Mouse (Mus musculus) MEL (cell line): ENCODE measurements at regions not wholly inside any gene's neighbourhood (a gene's known extent, or its start where the extent isn't known, plus 50 kb on each side); places are given as distances from the start of the nearest gene placed in this dataset.

Experiments
- DNase-seq: peaks from one replicate; pipeline ENCODE4 v3.0.0; 2011; ENCODE audit warnings: low read depth, low spot score
- H3K27ac ChIP-seq: 2 replicates; pipeline ENCODE4 v1.5.1; 2012; ENCODE audit warnings: low read depth, mild to moderate bottlenecking, control low read depth, low read length, moderate library complexity; ENCODE audit not compliant: control insufficient read depth
- H3K27me3 ChIP-seq, 2 experiments: fragments of 150-350 bp in 1 of 2; sonication (generic) in 1 of 2; 2 replicates each; pipeline ENCODE4 v1.6.1; 2012; ENCODE audit warnings: low read length in 2 of 2, mild to moderate bottlenecking in 2 of 2, improper control_type of control experiment in 1 of 2, moderate library complexity in 1 of 2; ENCODE audit not compliant: insufficient read depth in 2 of 2, control insufficient read depth in 1 of 2
- H3K36me3 ChIP-seq, 2 experiments: 2 replicates each; pipeline ENCODE4 v1.6.1; 2012 to 2014; ENCODE audit warnings: low read length in 2 of 2, improper control_type of control experiment in 1 of 2, inconsistent platforms in 1 of 2, mild to moderate bottlenecking in 1 of 2; ENCODE audit not compliant: insufficient read depth in 2 of 2, control insufficient read depth in 1 of 2
- H3K4me1 ChIP-seq, 2 experiments: fragments of 150-350 bp in 1 of 2; sonication (generic) in 1 of 2; 2 replicates each; pipeline ENCODE4 v1.6.1; 2012; ENCODE audit warnings: low read length in 2 of 2, improper control_type of control experiment in 1 of 2, mild to moderate bottlenecking in 1 of 2; ENCODE audit not compliant: insufficient read depth in 2 of 2, control insufficient read depth in 1 of 2
- H3K4me3 ChIP-seq, 2 experiments: fragments of 150-350 bp in 1 of 2; sonication (generic) in 1 of 2; 2 replicates each; pipeline ENCODE4 v1.5.1; 2012; ENCODE audit warnings: low read depth in 2 of 2, low read length in 2 of 2, mild to moderate bottlenecking in 2 of 2, moderate library complexity in 2 of 2, control low read depth in 1 of 2, improper control_type of control experiment in 1 of 2; ENCODE audit not compliant: control insufficient read depth in 1 of 2, insufficient read depth in 1 of 2
- H3K79me2 ChIP-seq: 2 replicates; pipeline ENCODE4 v1.6.1; 2012; ENCODE audit warnings: mild to moderate bottlenecking, low read length, moderate library complexity; ENCODE audit not compliant: control insufficient read depth, poor library complexity, insufficient read depth
- H3K9ac ChIP-seq: 2 replicates; pipeline ENCODE4 v1.6.1; 2012; ENCODE audit warnings: low read depth, mild to moderate bottlenecking, control low read depth, low read length, moderate library complexity; ENCODE audit not compliant: control insufficient read depth, poor library complexity, severe bottlenecking
- H3K9me3 ChIP-seq: fragments of 150-350 bp; sonication (generic); replicated peaks from 2 replicates; pipeline ENCODE4 v1.6.1; 2012; ENCODE audit warnings: mild to moderate bottlenecking, low read length, improper control_type of control experiment, moderate library complexity; ENCODE audit not compliant: insufficient read depth
- BHLHE40 ChIP-seq: IDR thresholded peaks from 2 replicates; pipeline ENCODE4 v1.6.1; 2012; ENCODE audit warnings: low read depth, mild to moderate bottlenecking, inconsistent platforms, low read length, improper control_type of control experiment, borderline replicate concordance
- CHD1 ChIP-seq: IDR thresholded peaks from 2 replicates; pipeline ENCODE4 v1.6.1; 2012; ENCODE audit warnings: low read depth, mild to moderate bottlenecking, inconsistent platforms, low read length, improper control_type of control experiment
- CHD2 ChIP-seq: IDR thresholded peaks from 2 replicates; pipeline ENCODE4 v1.6.1; 2011; ENCODE audit warnings: low read length, improper control_type of control experiment
- E2F4 ChIP-seq: IDR thresholded peaks from 2 replicates; pipeline ENCODE4 v1.6.1; 2011; ENCODE audit warnings: low read depth, low read length, improper control_type of control experiment, borderline replicate concordance
- EP300 ChIP-seq, 2 experiments: IDR thresholded peaks; 2 replicates each; pipeline ENCODE4 v1.6.1; 2011; ENCODE audit warnings: improper control_type of control experiment in 2 of 2, low read length in 2 of 2, low read depth in 1 of 2, mild to moderate bottlenecking in 1 of 2
- ETS1 ChIP-seq: IDR thresholded peaks from 2 replicates; pipeline ENCODE4 v1.6.1; 2012; ENCODE audit warnings: low read depth, mild to moderate bottlenecking, inconsistent platforms, low read length, improper control_type of control experiment, moderate library complexity
- GABPA ChIP-seq: IDR thresholded peaks from 2 replicates; pipeline ENCODE4 v1.6.1; 2012; ENCODE audit warnings: low read depth, mild to moderate bottlenecking, inconsistent platforms, low read length, improper control_type of control experiment, moderate library complexity
- GATA1 ChIP-seq: IDR thresholded peaks from 2 replicates; pipeline ENCODE4 v1.6.1; 2011; ENCODE audit warnings: low read depth, low read length, improper control_type of control experiment
- HCFC1 ChIP-seq: IDR thresholded peaks from 2 replicates; pipeline ENCODE4 v1.6.1; 2012; ENCODE audit warnings: low read depth, mild to moderate bottlenecking, inconsistent platforms, low read length, improper control_type of control experiment, moderate library complexity
- JUND ChIP-seq: IDR thresholded peaks from 2 replicates; pipeline ENCODE4 v1.6.1; 2011; ENCODE audit warnings: low read depth, mild to moderate bottlenecking, improper control_type of control experiment, low read length
- KAT2A ChIP-seq: conservative IDR thresholded peaks from 2 replicates; pipeline ENCODE4 v1.6.1; 2012; ENCODE audit warnings: low read depth, low read length, improper control_type of control experiment, inconsistent platforms
- MAFK ChIP-seq: IDR thresholded peaks from 2 replicates; pipeline ENCODE4 v1.6.1; 2011; ENCODE audit warnings: low read depth, mild to moderate bottlenecking, low read length, improper control_type of control experiment, borderline replicate concordance
- MAX ChIP-seq: IDR thresholded peaks from 2 replicates; pipeline ENCODE4 v1.6.1; 2011; ENCODE audit warnings: low read length, improper control_type of control experiment
- MXI1 ChIP-seq: IDR thresholded peaks from 2 replicates; pipeline ENCODE4 v1.6.1; 2011; ENCODE audit warnings: mild to moderate bottlenecking, low read depth, low read length, improper control_type of control experiment
- MYB ChIP-seq: IDR thresholded peaks from 2 replicates; pipeline ENCODE4 v1.6.1; 2011; ENCODE audit warnings: mild to moderate bottlenecking, low read depth, low read length, improper control_type of control experiment
- MYC ChIP-seq: IDR thresholded peaks from 2 replicates; pipeline ENCODE4 v1.6.1; 2011; ENCODE audit warnings: low read depth, mild to moderate bottlenecking, low read length, improper control_type of control experiment, moderate library complexity
- NELFE ChIP-seq: IDR thresholded peaks from 2 replicates; pipeline ENCODE4 v1.6.1; 2011; ENCODE audit warnings: low read depth, low read length, improper control_type of control experiment
- POLR2A ChIP-seq, 2 experiments: IDR thresholded peaks; 2 replicates each; pipeline ENCODE4 v1.6.1; 2011 to 2012; ENCODE audit warnings: low read length in 2 of 2, mild to moderate bottlenecking in 2 of 2, control low read depth in 1 of 2, improper control_type of control experiment in 1 of 2, low read depth in 1 of 2, moderate library complexity in 1 of 2; ENCODE audit not compliant: control insufficient read depth in 1 of 2, insufficient read depth in 1 of 2, poor library complexity in 1 of 2
- POLR2AphosphoS5 ChIP-seq: IDR thresholded peaks from 2 replicates; pipeline ENCODE4 v1.6.1; 2012; ENCODE audit warnings: low read depth, borderline replicate concordance, mild to moderate bottlenecking, inconsistent platforms, low read length, moderate library complexity, mixed read lengths
- RCOR1 ChIP-seq: IDR thresholded peaks from 2 replicates; pipeline ENCODE4 v1.6.1; 2012; ENCODE audit warnings: low read depth, mild to moderate bottlenecking, inconsistent platforms, low read length, improper control_type of control experiment
- SIN3A ChIP-seq: IDR thresholded peaks from 2 replicates; pipeline ENCODE4 v1.6.1; 2012; ENCODE audit warnings: low read length, improper control_type of control experiment, inconsistent platforms
- SMC3 ChIP-seq: IDR thresholded peaks from 2 replicates; pipeline ENCODE4 v1.6.1; 2011; ENCODE audit warnings: low read depth, low read length, improper control_type of control experiment
- TAL1 ChIP-seq: IDR thresholded peaks from 2 replicates; pipeline ENCODE4 v1.6.1; 2012; ENCODE audit warnings: mild to moderate bottlenecking, inconsistent platforms, low read length, moderate library complexity, mixed read lengths
- TBP ChIP-seq: IDR thresholded peaks from 2 replicates; pipeline ENCODE4 v1.8.0; 2011; ENCODE audit warnings: low read depth, low read length, improper control_type of control experiment
- TCF12 ChIP-seq: IDR thresholded peaks from 2 replicates; pipeline ENCODE4 v1.6.1; 2014; ENCODE audit warnings: low read depth, mild to moderate bottlenecking, inconsistent platforms, low read length, improper control_type of control experiment, moderate library complexity
- USF1 ChIP-seq: IDR thresholded peaks from 2 replicates; pipeline ENCODE4 v1.6.1; 2014; ENCODE audit warnings: low read depth, mild to moderate bottlenecking, inconsistent platforms, low read length, improper control_type of control experiment, moderate library complexity
- USF2 ChIP-seq, 2 experiments: IDR thresholded peaks; 2 replicates each; pipeline ENCODE4 v1.6.1; 2011 to 2012; ENCODE audit warnings: improper control_type of control experiment in 2 of 2, low read length in 2 of 2, borderline replicate concordance in 1 of 2, inconsistent platforms in 1 of 2, low read depth in 1 of 2, mild to moderate bottlenecking in 1 of 2; ENCODE audit not compliant: insufficient read depth in 1 of 2
- ZC3H11A ChIP-seq: IDR thresholded peaks from 2 replicates; pipeline ENCODE4 v1.6.1; 2012; ENCODE audit warnings: low read depth, mild to moderate bottlenecking, inconsistent platforms, low read length, improper control_type of control experiment
- ZMIZ1 ChIP-seq: IDR thresholded peaks from 2 replicates; pipeline ENCODE4 v1.6.1; 2012; ENCODE audit warnings: low read depth, mild to moderate bottlenecking, inconsistent platforms, low read length, improper control_type of control experiment, moderate library complexity
- ZNF384 ChIP-seq: IDR thresholded peaks from 2 replicates; pipeline ENCODE4 v1.6.1; 2012; ENCODE audit warnings: low read depth, mild to moderate bottlenecking, inconsistent platforms, low read length, improper control_type of control experiment

DNA sequence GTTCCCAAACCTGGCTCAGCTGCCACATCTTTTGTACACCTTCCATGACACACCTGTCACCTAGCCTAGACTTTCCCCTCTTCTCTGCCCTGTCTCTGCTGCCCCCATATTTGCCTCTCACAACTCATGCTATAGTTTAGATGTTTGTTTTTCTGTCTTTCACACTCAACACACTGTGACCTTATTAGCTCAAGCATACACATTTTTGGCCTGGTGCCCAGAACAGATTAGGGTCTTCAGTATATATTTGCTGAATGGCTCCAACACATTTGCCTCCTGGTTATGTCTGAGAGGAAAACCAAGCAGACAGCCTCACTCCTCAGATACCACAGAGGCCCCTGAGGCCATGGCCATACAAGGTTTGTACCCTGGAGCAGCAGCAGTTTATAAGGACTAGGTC lies 312.0 kb downstream of the Insc start:
- Histone ChIP-seq H3K9ac (no peak overlapping the region), H3K4me1 (no peaks in the 10 kb centered on the region), H3K27me3 (no peaks in the 10 kb centered on the region), H3K36me3 (no peaks in the 10 kb centered on the region), H3K4me3 (no peak overlapping the region), H3K9me3 (no peaks in the 10 kb centered on the region), H3K27ac (no peak overlapping the region), H3K79me2 (no peaks in the 10 kb centered on the region)
- no peak for TF ChIP-seq POLR2AphosphoS5
- TF ChIP-seq SIN3A = no peak
- no peak for TF ChIP-seq ETS1
- no peak for TF ChIP-seq MXI1
- TF ChIP-seq HCFC1 = no peak
- no peak for TF ChIP-seq SMC3
- TF ChIP-seq USF1 = no peak
- TF ChIP-seq TAL1 = no peak
- TF ChIP-seq MYB = no peak
- no peak for TF ChIP-seq NELFE
- no peak for TF ChIP-seq JUND
- TF ChIP-seq MYC = no peak
- no peak for TF ChIP-seq MAFK
- TF ChIP-seq ZMIZ1 = no peak
- TF ChIP-seq TBP = no peak
- TF ChIP-seq RCOR1 = no peak
- TF ChIP-seq ZC3H11A = no peak
- TF ChIP-seq MAX = no peak
- DNase-seq = no peak

- no peaks in the 10 kb centered on the region for H3K79me2 ChIP-seq
- no peak for TF ChIP-seq RCOR1
- no peak for TF ChIP-seq E2F4
- TF ChIP-seq CHD2 = no peak
- TF ChIP-seq GATA1 = no peak
- no peak for TF ChIP-seq TAL1
- no peak for TF ChIP-seq TCF12
- TF ChIP-seq POLR2AphosphoS5 = no peak
- no peak for TF ChIP-seq ZNF384
- no peak for TF ChIP-seq JUND
- no peak for TF ChIP-seq HCFC1
- TF ChIP-seq EP300 (IDR thresholded peaks at IDR 0.05; ENCODE audit: low read depth in 1 of 2, low read length in 2 of 2) = no peak
- no peak for TF ChIP-seq GABPA
- TF ChIP-seq USF2 (IDR thresholded peaks at IDR 0.05; ENCODE audit: borderline replicate concordance in 1 of 2, insufficient read depth in 1 of 2, low read depth in 1 of 2, low read length in 2 of 2) = no peak
- TF ChIP-seq MYC = no peak
- no peak for TF ChIP-seq CHD1
- TF ChIP-seq NELFE = no peak
- TF ChIP-seq POLR2A (IDR thresholded peaks at IDR 0.05; ENCODE audit: control insufficient read depth in 1 of 2, insufficient read depth in 1 of 2, low read depth in 1 of 2, low read length in 2 of 2, poor library complexity in 1 of 2) = no peak
- TF ChIP-seq KAT2A = no peak
- no peak for TF ChIP-seq BHLHE40
- no peak for TF ChIP-seq MXI1
- no peak for DNase-seq
- no peak overlapping the region for H3K9ac ChIP-seq
- H3K4me3 ChIP-seq = no peak overlapping the region
- no peaks in the 10 kb centered on the region for H3K9me3 ChIP-seq
- H3K36me3 ChIP-seq = no peaks in the 10 kb centered on the region
- H3K27ac ChIP-seq = no peak overlapping the region
- no peaks in the 10 kb centered on the region for H3K4me1 ChIP-seq
- no peaks in the 10 kb centered on the region for H3K27me3 ChIP-seq
These were observed 313.6 kb downstream of the Insc start for GRCm38 (mm10) chr7:115056992-115057645.
